Mouse (Mus musculus) heart, postnatal 0 days (tissue): ENCODE results near the gene Josd2. TPM values are rescaled to one million over a fixed set of nuclear protein-coding genes. Genes with fewer than 3 reads are reported as not detected.

Experiments
- ATAC-seq: fragments of 200-750 bp; cut with Nextera tagmentation; 2 replicates; pipeline ENCODE4 v1.8.0; 2017; ENCODE audit warnings: low read depth, moderate number of reproducible peaks, moderate library complexity; ENCODE audit not compliant: insufficient read depth
- DNase-seq: peaks from one replicate; pipeline ENCODE4 v3.0.0-alpha.2; 2016; ENCODE audit warnings: low spot score
- H3K27ac ChIP-seq: fragments of 300-500 bp; sonication (generic); 2 replicates; pipeline ENCODE4 v1.5.1; 2014; ENCODE audit warnings: low read depth, mild to moderate bottlenecking
- H3K27me3 ChIP-seq: fragments of 300-500 bp; sonication (generic); 2 replicates; pipeline ENCODE4 v1.6.1; 2014; ENCODE audit warnings: low read length, mixed read lengths; ENCODE audit not compliant: control insufficient read depth, insufficient read depth
- H3K36me3 ChIP-seq: fragments of 300-500 bp; sonication (generic); replicated peaks from 2 replicates; pipeline ENCODE4 v1.6.1; 2014; ENCODE audit warnings: low read length, mixed read lengths; ENCODE audit not compliant: control insufficient read depth, insufficient read depth
- H3K4me1 ChIP-seq: fragments of 300-500 bp; sonication (generic); 2 replicates; pipeline ENCODE4 v1.6.1; 2014; ENCODE audit warnings: antibody characterized with exemption; ENCODE audit not compliant: control insufficient read depth, insufficient read depth
- H3K4me2 ChIP-seq: fragments of 300-500 bp; sonication (generic); 2 replicates; pipeline ENCODE4 v1.6.1; 2014; ENCODE audit warnings: low read depth, mild to moderate bottlenecking, low read length, moderate library complexity
- H3K4me3 ChIP-seq: fragments of 300-500 bp; sonication (generic); 2 replicates; pipeline ENCODE4 v1.5.1; 2014; ENCODE audit warnings: low read depth, low read length
- H3K9ac ChIP-seq: fragments of 300-500 bp; sonication (generic); replicated peaks from 2 replicates; pipeline ENCODE4 v1.6.1; 2014; ENCODE audit warnings: low read depth, low read length, mixed read lengths
- H3K9me3 ChIP-seq: fragments of 300-500 bp; sonication (generic); replicated peaks from 2 replicates; pipeline ENCODE4 v1.6.1; 2016; ENCODE audit warnings: low read length; ENCODE audit not compliant: control insufficient read depth
- CTCF ChIP-seq: IDR thresholded peaks from 2 replicates; pipeline ENCODE4 v1.5.1; 2016; ENCODE audit warnings: antibody characterized with exemption, control low read depth, low read depth
- EP300 ChIP-seq: IDR thresholded peaks from 2 replicates; pipeline ENCODE4 v1.6.1; 2016; ENCODE audit warnings: antibody characterized with exemption, low read depth
- WGBS: fragments of 180-500 bp; shearing (Covaris S2); extraction: QIAGEN DNeasy Blood & Tissue Kit; methylation state at CpG from one replicate; pipeline ENCODE4 v1.1.7; 2014; 5-methylcytosine and 5-hydroxymethylcytosine counted together
- polyA plus RNA-seq: library from polyadenylated mRNA; unstranded; fragments of >200 nt; fragmentation: Nextera tagmentation; extraction: Ambion mirVana; gene quantifications from 2 replicates; pipeline ENCODE4 v1.2.1, GENCODE M21; 2015
- total RNA-seq: library from RNA; depleted of rRNA; stranded (reverse); fragments of >200 nt; gene quantifications from 2 replicates; pipeline ENCODE4 v1.2.3, GENCODE M21; 2014; ENCODE audit warnings: low replicate concordance

The Josd2 gene
- total and polyA plus RNA-seq, 2 experiments from 2014 or later = 91.2 to 123 TPM

GRCm38 (mm10) chr7:44497361-44498055, 29.7 kb downstream of the Josd2 start:
- DNase-seq (no peak), ATAC-seq (no peak)
- no peak overlapping the region for H3K9ac ChIP-seq
- H3K27me3 ChIP-seq = no peaks in the 10 kb centered on the region; the same call in 1 of the 2 replicates
- no peak overlapping the region for H3K27ac ChIP-seq
- H3K36me3 ChIP-seq = peaks cover 8% of the 10 kb centered on the region
- H3K4me2 ChIP-seq = no peak overlapping the region
- no peak overlapping the region for H3K4me3 ChIP-seq
- 88% methylated on average over 10 of the region's 10 CpGs for WGBS
- no peak for TF ChIP-seq CTCF
- no peak for TF ChIP-seq EP300
- peaks cover 15% of the 10 kb centered on the region for H3K4me1 ChIP-seq
- no peaks in the 10 kb centered on the region for H3K9me3 ChIP-seq

- Histone ChIP-seq H3K9me3 (no peaks in the 10 kb centered on the region), H3K36me3 (no peaks in the 10 kb centered on the region), H3K9ac (no peak overlapping the region), H3K4me1 (peaks cover 15% of the 10 kb centered on the region), H3K4me2 (no peak overlapping the region), H3K27me3 (no peaks in the 10 kb centered on the region; the same call in 1 of the 2 replicates), H3K27ac (no peak overlapping the region), H3K4me3 (no peak overlapping the region)
- ATAC-seq = no peak
- no peak for TF ChIP-seq CTCF
- TF ChIP-seq EP300 = no peak
- DNase-seq = no peak
- 72% methylated on average over 1 of the region's 1 CpGs for WGBS
These were observed 31.1 kb downstream of the Josd2 start for GRCm38 (mm10) chr7:44498922-44499321.

DNA sequence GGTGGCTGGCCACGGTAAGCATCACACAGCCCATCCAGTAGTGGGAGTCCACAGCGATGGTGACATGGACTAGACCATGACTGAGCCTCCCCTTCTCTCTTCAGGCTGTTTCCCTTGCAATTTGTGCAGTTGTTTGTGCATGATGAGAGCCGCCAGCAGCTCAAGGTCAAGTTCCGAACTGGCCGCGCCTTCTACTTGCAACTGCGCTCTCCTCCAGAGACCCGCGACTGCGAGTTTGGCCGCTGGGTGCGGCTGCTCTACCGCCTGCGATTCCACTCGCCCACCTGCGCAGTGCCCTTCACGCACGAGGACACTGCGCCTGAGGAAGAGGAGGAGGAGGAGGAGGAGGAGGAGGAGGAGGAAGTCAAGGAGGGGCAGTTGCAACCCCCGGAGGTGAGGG, 32.3 kb downstream of the Josd2 start:
- DNase-seq = no peak
- WGBS = 38% methylated on average over 20 of the region's 20 CpGs
- no peak for ATAC-seq

DNA sequence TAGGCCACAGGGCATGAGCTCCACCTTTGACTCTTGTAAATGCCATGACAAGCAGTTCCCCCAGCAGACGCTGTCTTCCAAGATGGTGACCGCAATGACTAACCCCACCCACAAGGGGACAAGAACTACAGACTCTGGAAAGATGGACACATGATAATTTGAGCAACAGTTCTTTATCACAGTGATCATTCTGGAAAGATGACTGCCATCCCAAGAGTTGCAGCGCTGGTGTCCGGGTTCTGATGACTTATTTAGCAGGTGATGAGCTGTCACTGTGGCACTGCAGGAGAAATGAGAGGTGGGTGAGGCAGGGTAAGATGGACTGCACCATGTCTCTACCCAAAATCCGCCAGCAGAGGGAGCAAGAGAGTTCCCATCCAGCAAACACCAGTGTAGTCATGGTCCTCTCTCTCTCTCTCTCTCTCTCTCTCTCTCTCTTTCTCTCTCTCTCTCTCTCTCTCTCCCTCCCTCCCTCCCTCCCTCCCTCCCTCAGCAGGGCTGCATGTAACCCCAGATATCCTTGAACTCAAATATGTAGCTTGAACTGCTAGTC, 33.9 kb downstream of the Josd2 start:
- H3K4me1 ChIP-seq = peaks cover 5% of the 10 kb centered on the region
- no peaks in the 10 kb centered on the region for H3K36me3 ChIP-seq
- no peak overlapping the region for H3K27ac ChIP-seq
- no peak overlapping the region for H3K4me3 ChIP-seq
- no peaks in the 10 kb centered on the region; the same call in 1 of the 2 replicates for H3K27me3 ChIP-seq
- no peak for DNase-seq
- H3K9ac ChIP-seq = no peak overlapping the region
- 0 out of 2 replicates have a peak, but pooled peaks cover 4% of the 10 kb centered on the region for H3K9me3 ChIP-seq
- peak; percentile 73 for ATAC-seq
- peak; percentile 70 for TF ChIP-seq CTCF
- no peak for TF ChIP-seq EP300
- 38% methylated on average over 5 of the region's 5 CpGs for WGBS
- no peak overlapping the region for H3K4me2 ChIP-seq

More for the DNA sequence above, 32.3 kb downstream of the Josd2 start:
- H3K9me3 ChIP-seq = 0 out of 2 replicates have a peak, but pooled peaks cover 4% of the 10 kb centered on the region
- no peak overlapping the region for H3K27ac ChIP-seq
- no peak for TF ChIP-seq EP300
- peaks cover 15% of the 10 kb centered on the region for H3K4me1 ChIP-seq
- no peak overlapping the region for H3K4me2 ChIP-seq
- H3K36me3 ChIP-seq = no peaks in the 10 kb centered on the region
- H3K27me3 ChIP-seq = no peaks in the 10 kb centered on the region; the same call in 1 of the 2 replicates
- no peak overlapping the region for H3K9ac ChIP-seq
- no peak overlapping the region for H3K4me3 ChIP-seq

DNA sequence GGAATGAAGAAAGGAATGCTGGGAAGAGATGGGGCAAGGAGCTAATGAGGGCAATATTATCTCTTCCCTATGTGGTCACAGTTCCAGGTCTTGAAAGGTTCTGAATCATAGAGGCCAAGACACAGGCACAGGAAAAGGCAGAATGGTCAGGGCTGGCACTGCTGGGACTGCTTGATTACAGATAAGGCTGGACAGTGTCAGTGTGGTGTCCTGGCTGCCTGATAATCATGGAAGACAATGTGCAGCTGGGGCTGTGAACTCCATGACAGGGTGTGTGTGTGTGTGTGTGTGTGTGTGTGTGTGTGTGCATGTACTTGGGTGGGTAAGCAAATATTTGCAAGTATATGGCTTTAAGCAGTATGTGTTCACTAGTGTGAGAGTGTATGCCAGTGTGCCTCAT, 39.7 kb downstream of the Josd2 start:
- H3K4me2 ChIP-seq = no peak overlapping the region
- ATAC-seq (no peak), DNase-seq (no peak)
- no peak overlapping the region for H3K9ac ChIP-seq
- 0 out of 2 replicates have a peak, but pooled peaks cover 4% of the 10 kb centered on the region for H3K9me3 ChIP-seq
- TF ChIP-seq CTCF = no peak
- TF ChIP-seq EP300 = no peak
- H3K27me3 ChIP-seq = no peaks in the 10 kb centered on the region
- H3K4me1 ChIP-seq = no peaks in the 10 kb centered on the region
- H3K4me3 ChIP-seq = no peak overlapping the region
- H3K36me3 ChIP-seq = no peaks in the 10 kb centered on the region
- no peak overlapping the region for H3K27ac ChIP-seq
